Mouse (Mus musculus) ES-E14 (cell line): ENCODE data around the gene Zfp287.

ENCODE experiments used
- HCFC1 ChIP-seq: IDR thresholded peaks from 2 replicates; pipeline ENCODE4 v1.6.1; 2012; ENCODE audit warnings: low read length, inconsistent platforms, borderline replicate concordance; ENCODE audit not compliant: insufficient read depth
- ZC3H11A ChIP-seq: IDR thresholded peaks from 2 replicates; pipeline ENCODE4 v1.6.1; 2012; ENCODE audit warnings: low read depth, mild to moderate bottlenecking, inconsistent platforms, low read length, borderline replicate concordance
- ZNF384 ChIP-seq: IDR thresholded peaks from 2 replicates; pipeline ENCODE4 v1.6.1; 2012; ENCODE audit warnings: low read depth, low read length, inconsistent platforms

DNA sequence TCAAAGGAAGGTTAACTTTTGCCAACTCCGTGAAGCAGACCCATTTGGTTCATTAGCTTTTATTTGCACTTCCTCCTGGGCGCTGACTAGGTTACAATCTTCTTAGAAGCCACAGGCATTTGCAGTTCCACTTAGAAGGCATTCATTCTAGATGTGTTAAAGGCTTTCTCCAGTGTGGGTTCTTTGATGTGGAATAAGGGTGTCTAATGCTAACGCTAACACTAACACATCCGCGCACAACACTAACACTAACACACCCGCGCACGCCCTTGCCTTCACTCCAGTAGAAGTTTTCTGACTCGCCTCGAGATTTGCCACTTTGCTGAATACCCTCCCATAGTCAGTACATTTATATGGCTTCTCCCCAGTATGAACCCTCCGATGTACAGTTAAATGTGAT is 20.5 kb upstream of the Zfp287 start:
- no peak for TF ChIP-seq ZC3H11A
- TF ChIP-seq ZNF384 = no peak
- TF ChIP-seq HCFC1 = no peak
